Mouse (Mus musculus) heart, adult 9 months (tissue): ENCODE measurements around the gene Slc12a9.

Experiments used
- DNase-seq, 2 experiments: peaks; one replicate each; pipeline ENCODE4 v3.0.0; 2022; ENCODE audit warnings: low spot score in 2 of 2

Gene Slc12a9

DNA sequence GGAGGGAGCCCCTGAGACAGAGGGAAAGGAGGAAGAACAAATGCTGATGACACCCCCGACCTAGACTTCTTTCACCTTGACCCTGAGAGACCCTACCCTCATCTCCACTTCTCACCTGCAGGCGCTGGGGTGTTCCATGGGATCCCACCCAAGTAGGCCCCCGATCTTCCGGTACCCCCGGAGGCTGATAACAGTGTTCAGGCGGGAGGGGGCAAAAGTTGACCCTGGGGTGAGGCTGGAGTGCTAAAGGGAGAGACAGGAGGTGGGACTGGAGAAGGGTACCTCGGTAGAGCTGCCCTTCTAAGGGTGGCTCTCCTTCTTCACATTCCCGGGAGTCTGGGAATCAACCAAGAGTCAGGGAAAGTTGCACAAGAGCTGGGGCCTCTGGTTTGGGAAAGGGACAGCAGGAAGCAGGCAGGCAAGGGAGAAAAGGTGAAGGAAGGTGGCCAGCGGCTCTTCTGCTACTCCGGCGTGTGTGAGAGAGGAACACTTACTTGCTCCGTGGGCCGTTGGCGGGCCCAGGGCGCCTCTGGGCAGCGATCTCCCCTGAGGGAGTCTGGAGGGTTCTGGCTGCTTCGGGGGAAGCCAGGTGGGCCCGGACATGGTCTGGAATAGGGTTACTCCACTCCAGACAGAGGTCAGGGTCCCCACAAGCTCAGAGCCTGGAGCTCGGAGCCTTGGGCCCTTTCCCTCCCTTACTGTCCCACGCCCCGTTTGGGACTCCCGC is 19.8 kb downstream of the Slc12a9 start:
- DNase-seq: no peak

DNA sequence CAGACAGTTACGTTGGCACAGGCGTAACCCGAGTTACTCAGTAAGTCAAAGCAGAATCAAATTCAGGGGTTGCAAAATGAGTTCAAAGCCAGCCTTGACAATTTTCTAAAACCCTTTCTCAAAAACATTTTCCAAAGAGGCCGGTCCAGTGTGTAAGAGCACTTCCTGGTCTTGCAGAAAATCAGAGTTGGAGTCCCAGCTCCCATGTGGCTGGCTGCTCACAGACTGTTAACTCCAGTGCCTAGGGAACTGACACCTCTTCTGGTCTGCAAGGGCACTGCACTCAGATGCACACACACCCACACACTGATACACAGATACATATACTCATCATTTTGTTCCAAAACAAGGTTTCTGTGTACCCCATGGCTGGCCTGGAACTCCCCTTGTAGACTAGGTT is 25.0 kb downstream of the Slc12a9 start:
- no peak for DNase-seq

DNA sequence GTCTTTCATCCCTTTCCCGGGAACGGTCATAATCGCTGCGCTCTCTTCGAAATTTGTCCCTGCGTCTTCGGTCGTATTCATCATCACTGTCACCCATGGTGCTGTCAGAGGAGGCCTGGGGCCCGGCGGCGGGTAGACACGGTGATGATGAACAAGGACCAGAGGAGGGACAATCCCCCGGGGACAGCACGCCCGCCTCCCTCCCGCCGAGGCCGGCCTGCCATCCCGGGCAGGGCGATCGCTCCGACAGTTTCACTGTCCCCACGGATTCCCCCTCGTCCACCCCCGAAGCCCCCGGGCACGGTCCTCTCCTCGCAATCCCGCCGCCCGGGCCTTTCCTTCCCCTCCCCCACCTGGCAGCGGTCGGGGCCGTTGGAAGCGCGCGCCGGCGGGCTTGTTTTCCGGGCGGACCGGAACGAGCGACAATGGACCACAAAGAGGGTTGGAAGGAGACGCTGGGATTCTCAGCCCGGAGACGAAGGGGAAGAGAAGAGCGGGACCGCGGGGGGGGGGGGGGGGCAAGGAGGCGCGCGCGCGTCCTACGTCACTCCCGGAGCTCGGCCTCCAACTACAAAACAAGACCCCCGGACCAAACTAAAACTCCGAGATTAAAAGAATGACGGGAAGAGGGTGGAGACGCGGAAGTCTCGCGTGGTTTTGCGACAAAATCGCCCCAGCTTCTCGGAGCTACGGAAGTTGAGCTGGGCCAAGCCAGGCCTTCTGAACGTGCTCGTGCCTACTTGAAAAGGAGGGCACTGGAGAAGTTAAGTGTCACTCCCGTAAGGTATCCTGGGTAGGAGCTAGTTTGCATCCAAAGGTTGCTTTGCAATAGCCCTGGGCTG is 26.1 kb downstream of the Slc12a9 start, which contains the start of gene Srrt:
Gene Srrt (minus strand): TSS at position 604 of the 842 bp plus-strand sequence.
- DNase-seq: peak; percentile 89 to 92

DNA sequence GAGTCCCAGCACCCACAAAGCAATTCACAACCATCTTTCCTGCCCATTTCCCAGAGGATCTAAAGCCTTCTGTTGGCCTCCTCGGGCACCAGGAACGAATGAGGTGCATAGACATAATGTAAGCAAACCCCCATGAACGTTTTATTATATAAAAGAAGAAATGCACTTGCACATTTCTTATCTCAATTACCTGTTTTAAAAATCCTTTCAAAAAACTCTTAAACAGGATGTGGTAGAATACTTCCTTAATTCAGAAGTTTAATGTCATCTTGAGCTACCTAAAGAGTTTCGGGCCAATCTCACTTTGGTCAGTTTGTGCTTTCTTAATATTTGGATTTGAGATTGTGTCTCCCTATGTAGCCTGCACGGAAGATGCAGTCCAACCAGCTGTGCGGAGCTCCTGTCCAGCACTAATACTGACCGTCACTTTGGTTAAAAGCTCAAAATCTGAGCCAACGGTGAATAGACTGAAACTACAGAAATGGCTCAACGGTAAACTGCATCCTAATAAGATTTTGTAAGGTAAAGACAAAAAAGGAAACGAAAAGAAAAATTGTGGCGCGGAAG is 26.9 kb downstream of the Slc12a9 start:
- DNase-seq: no peak

DNA sequence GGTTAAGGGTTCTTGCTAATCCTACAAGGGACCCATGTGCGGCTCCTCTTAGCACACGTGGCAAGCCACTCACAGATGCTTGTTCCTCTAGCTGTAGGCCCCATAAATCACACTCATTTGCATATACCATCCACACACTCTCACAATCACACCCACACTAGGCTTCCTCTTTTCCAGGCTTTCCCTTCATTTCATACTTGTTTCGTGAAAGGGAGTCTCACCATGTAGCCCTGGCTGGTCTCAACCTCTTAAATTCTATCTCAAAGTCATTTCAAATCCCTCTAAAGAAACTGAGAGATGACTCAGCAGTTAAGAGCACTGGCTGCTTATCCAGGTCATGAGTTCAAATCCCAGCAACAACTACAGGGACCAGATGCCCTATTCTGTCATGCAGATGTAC is 27.6 kb downstream of the Slc12a9 start:
- DNase-seq: no peak

DNA sequence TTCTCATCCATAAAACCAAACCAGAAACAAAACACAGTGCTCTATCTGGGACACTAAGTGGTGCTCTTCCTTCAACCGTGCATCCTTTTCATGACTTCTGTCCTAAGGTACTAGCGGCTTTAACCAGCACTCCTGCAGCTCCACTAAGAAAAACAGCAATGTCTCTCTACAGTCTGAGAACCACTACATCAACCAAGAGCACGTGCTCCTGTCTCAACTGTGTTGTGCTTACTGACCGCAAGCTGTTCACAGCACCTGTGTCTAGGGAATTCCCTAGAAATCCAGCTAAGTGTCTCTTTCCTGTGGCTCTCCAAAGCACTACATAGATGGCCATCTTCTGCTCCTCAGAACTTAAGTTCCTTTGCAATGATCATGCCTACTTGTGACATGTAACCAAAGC is 28.6 kb downstream of the Slc12a9 start:
- no peak for DNase-seq

DNA sequence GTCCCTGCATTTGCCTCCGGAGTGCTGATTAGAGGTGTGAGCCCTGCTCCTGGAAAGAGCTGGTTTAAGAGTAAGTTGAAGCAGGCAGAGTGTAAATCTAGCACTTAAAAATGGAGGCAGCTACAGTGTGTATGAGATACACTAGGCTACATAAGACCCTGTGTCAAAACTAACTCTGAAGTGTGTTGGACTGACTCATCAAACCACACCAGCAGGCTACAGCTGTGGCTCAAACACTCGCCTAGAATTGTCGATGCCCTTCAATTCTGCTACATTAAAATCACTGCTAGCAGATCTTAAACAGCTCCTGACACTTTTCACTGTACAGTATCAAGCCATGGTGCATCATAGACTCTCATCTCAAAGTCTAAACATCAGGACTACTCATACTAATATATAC is 29.2 kb downstream of the Slc12a9 start:
- DNase-seq: no peak

DNA sequence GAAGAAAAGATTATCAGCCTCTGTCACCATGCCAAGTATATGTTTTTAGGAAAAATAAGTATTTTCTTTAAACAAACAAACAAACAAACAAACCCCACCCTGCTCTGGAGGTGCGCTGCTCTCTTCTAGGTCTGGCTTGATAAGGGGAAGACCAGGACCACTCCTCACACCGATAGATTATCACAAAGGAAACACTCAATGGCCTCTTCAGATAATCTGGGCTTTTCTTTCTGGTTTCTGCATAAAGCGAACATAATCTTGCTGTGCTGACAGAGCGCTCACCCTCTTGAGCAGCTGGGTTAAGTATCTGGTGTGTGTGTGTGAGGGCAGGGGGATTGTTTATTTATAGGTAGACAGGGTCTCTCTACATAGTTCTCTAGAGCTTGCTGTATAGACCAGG is 29.8 kb downstream of the Slc12a9 start:
- no peak for DNase-seq

DNA sequence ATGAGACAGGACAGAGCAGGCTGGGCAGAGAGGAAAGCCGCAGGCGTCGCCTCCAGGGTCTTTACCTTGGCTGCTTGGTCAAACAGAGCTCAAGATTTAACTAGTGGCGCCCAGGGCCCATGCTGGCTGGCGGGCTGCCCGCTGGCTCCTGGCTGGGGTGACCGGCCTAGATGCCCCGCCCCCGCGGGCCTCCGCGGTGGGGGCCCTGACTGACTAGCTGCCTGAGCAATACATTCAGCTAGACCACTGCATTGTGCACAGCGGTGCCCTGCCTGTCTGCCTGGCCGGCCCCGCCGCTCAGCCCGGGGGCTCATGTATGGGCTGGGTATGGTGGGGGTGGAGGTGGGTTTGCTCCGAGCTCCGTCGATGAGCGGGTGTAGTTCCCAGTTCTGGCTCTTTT is 32.1 kb downstream of the Slc12a9 start:
- no peak for DNase-seq

DNA sequence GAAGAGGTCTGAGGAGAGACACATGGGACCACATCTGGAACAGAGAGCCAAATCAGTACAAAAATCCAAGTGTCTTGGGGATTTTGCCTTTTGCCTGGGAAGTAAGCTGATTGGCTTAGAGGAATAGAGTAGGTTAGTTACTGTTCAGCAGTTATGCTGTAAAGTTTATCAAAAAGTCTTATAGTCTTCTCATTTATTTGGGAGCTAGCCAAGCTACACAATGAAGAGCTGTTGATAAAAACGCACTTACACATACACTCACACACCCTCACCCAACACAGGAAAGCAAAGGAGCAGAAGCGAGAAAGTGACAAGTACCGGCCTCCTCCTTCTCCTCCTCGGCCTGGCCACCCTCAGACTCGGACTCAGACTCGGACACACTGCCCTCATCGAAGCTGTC is 34.2 kb downstream of the Slc12a9 start:
- no peak for DNase-seq

DNA sequence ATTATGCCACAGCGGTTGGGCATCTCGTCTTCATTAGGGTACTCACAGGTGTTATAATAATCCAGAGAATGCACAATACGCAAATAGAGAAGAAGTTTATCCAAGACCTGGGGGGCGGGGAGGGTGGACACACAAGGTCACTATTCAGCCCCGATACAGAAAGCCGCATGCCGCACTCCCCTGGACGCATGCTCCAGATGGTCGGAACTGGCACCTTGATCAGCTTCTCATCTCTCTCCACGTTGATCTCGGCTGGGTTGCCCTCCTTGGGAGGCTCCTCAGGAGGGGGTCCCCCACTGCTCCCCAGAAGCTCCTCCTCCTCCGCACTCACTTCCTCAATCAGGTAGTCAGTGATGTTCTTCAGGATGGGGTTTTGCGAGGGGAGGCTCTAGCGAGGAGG is 36.3 kb downstream of the Slc12a9 start:
- no peak for DNase-seq

DNA sequence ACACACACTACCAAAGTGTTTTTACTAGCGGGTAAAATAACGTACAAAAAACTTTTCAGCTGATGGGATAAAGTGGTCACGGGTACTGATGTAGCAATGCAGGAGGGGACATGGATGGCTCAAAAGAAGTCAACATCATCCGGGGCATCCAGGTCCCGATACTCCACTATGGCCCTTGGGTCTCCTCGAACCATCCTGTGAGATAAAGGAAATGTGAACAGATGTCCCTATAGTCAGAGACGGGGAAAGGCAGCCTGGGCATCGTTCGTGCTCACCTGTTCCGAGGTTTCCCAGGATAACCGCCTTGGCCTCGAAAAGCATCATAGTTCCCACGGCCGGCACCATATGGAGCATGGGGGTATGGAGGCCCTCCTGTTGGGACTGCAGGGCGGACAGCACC is 37.7 kb downstream of the Slc12a9 start:
- no peak for DNase-seq

DNA sequence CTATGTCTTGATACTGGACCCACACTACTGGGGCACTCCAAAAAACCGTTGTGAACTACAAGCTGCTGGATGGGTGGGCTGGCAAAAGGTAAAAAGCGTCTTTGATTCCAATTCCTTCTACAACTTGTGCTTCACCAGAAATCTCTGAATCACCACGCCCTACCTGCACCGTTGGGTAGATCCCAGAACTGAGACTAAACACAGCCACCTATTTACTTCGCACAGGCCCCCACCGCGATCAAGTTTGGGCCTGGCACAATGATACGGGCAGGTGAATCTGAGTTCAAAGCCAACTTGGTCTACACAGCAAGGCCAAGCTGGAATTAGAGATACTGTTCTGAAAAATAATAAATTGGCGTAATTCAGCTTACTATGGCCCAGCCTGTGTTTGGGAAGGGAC is 38.1 kb downstream of the Slc12a9 start:
- no peak for DNase-seq

DNA sequence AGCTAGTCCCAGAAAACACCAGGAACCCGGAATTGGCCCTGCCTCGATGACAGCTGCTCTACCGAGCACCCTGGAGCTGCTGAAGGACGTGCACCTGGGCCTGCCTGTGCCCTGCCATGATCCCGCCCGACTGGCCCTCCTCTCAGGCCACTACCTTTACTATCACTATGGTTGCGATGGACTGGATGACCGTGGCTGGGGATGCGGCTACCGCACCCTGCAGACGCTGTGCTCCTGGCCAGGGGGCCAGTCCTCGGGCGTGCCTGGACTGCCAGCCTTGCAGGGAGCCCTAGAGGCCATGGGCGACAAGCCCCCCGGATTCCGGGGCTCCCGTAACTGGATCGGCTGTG is 38.7 kb downstream of the Slc12a9 start:
- no peak for DNase-seq

DNA sequence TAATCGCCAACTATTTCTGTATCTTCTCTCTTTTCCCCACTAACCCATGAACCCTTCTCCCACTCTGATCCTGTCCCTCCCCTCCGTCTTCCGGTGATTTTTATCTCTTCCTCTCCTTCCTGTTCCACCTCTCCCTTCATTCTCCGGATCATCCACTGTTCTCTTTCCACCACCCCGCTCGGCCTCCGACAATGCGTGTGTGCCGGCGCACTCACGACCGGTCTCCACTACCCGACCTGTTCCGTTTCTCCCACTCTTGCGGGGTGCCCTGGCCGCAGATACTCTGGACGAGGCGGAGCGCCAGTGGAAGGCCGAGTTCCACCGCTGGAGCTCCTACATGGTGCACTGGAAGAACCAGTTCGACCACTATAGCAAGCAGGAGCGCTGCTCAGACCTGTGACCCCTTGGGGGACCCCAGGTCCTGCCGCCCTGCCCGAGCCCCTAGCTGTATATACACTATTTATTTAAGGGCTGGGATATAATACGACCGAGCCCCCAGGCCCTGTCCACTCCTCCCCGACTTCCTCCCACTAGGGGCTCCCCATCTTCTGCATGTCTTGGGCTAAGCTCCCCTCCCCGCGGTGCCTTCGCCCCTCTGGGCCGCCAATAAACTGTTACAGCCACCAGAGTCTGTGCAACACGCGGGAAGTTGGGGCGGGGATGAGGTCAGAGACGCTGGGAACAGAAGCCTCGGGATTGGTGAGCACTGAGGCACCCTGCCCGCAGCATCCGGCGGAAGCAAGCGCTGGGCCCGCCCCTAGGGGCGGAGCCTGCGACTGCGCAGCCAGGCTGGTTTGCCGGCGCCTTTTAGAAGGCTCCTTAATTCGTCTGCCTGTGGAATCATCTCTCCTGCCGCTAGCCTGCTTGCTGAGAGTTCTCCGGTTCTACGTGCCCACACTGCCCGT is 39.3 kb downstream of the Slc12a9 start, which contains the start of gene Ufsp1:
Gene Ufsp1 (plus strand): TSS at position 791 of the 905 bp plus-strand sequence.
- peak; percentile 94 to 96 for DNase-seq

DNA sequence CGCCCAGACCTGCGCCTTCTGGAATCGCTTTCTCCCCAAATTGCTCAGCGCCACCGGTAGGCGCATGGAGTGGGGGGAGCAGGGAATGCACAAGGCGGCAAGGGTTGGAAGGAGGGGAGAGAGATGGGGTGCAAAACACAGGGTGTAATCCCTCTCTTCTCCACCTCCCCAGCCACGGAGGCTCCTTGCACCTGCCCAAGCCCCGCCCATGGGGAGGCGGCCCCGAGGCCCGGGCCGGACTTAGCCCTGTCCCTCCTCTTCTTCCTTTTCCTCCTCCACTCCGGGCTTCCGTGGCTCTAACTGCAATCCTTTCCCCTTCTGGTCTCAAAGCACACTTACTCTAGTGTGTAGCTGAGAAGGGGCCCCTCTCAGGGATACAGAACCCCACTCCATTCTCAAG is 40.1 kb downstream of the Slc12a9 start:
- peak; percentile 72 to 77 for DNase-seq

DNA sequence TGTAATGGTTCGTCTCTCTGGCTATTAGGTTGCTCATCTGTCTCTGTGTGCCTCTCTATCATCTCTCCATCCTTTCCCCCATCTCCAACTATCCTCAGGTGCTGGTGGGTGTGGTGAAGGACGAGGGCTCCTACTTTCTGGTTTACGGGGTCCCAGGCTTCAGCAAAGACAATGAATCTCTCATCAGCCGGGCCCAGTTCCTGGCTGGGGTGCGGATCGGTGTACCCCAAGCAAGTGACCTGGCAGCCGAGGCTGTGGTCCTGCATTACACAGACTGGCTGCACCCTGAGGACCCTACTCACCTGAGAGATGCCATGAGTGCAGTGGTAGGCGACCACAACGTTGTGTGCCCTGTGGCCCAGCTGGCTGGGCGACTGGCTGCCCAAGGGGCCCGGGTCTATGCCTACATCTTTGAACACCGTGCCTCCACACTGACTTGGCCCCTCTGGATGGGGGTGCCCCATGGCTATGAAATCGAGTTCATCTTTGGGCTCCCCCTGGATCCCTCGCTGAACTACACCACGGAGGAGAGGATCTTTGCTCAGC is 41.9 kb downstream of the Slc12a9 start:
- DNase-seq: no peak

DNA sequence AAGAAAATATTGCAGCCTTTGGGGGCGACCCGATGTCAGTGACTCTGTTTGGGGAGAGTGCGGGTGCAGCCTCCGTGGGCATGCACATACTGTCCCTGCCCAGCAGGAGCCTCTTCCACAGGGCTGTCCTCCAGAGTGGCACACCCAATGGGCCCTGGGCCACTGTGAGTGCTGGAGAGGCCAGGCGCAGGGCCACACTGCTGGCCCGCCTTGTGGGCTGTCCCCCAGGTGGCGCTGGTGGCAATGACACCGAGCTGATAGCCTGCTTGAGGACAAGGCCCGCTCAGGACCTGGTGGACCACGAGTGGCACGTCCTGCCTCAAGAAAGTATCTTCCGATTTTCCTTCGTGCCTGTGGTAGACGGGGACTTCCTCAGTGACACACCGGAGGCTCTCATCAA is 42.7 kb downstream of the Slc12a9 start:
- peak in 1 of 2 experiments; percentile 44 for DNase-seq

DNA sequence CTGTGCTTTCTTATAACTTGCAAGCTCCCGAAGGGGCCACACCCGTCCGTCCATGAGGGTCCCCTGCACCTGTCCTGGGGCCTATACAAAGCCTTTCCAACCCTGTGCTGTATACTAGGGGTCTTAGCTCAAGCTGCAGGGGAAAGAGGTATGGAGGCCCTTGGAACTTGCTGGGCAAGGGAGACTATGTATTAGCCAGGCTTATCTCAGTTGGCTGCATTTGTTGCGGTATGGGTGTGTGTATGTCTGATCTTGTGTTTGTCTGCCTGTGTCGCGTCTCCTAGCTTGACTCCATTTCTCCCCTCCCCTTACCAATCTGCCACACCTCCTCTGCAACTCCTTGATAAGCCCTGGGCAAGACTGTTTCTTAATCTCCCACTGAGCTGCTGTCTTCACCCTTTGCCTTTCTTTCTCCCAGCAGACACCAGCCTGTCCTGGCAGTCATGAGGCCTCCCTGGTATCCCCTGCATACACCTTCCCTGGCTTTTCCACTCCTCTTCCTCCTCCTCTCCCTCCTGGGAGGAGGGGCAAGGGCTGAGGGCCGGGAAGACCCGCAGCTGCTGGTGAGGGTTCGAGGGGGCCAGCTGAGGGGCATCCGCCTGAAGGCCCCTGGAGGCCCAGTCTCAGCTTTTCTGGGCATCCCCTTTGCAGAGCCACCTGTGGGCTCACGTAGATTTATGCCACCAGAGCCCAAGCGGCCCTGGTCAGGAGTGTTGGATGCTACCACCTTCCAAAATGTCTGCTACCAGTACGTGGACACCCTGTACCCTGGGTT is 43.6 kb downstream of the Slc12a9 start:
- DNase-seq: no peak

DNA sequence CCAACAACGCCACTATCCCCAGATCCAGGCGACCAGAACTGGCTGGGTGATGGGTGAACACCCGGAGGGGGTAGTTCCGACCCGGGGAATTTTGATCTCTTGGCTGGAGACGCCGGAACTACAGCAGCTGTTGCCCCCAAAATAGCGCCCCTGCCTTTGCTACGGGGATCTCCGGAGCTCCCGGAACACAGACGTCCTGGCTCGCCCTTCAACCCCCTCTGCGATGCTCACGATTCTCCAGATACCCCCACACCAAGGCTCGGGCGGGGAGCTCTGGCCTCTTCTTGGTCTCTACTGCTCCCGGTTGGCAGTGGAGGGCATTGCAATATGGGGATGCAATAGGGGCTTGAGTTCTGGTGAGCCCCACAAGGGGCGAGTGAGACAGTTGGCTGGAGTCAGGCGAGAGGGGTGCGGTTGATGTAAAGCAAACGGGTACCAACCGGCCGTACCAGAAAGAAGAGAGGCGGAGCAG is 44.4 kb downstream of the Slc12a9 start:
- DNase-seq: peak in 1 of 2 experiments; percentile 52
